ENCODE assay signal across 1 mouse cellular context in genomic region chr2:180025135-180025860, GRCm38 (mm10).
TF ChIP-seq lines count a peak whose summit lies in the region.

No protein-coding gene starts in this region.

TF ChIP-seq in MEL, 35 proteins besides CTCF, POLR2A, EP300 and RAD21:
- TF ChIP-seq CHD1 (IDR thresholded peaks at IDR 0.05; ENCODE audit: low read depth, low read length) (no peak), MAZ (IDR thresholded peaks at IDR 0.05; ENCODE audit: low read depth, low read length) (0 out of 2 replicates have a peak, but pooled peaks have one; percentile 37)
TF ChIP-seq in MEL: peak in this region for 1.
